Mouse (Mus musculus) myocyte (in vitro differentiated cells): Measurements from ENCODE around the gene Rtn4rl1. TPM values are rescaled to one million over a fixed set of nuclear protein-coding genes. Genes with fewer than 3 reads are reported as not detected.
A peak's percentile ranks its signal among the peaks of the same experiment; 100 is the strongest.

ENCODE experiments used
- H3K27me3 ChIP-seq: one replicate; pipeline ENCODE4 v1.6.1; 2011; ENCODE audit not compliant: control insufficient read depth, insufficient read depth, insufficient read length
- H3K36me3 ChIP-seq: one replicate; pipeline ENCODE4 v1.6.1; 2011; ENCODE audit not compliant: control insufficient read depth, insufficient read depth
- H3K4me2 ChIP-seq: one replicate; pipeline ENCODE4 v1.6.1; 2011; ENCODE audit warnings: low read depth, control low read depth
- H3K4me3 ChIP-seq: one replicate; pipeline ENCODE4 v1.5.1; 2011; ENCODE audit warnings: mild to moderate bottlenecking, control low read depth, moderate library complexity
- H3K79me2 ChIP-seq: one replicate; pipeline ENCODE4 v1.6.1; 2011; ENCODE audit not compliant: control insufficient read depth, insufficient read depth
- H3ac ChIP-seq: one replicate; pipeline ENCODE4 v1.6.1; 2011; ENCODE audit not compliant: control insufficient read depth, insufficient read length
- CEBPB ChIP-seq: IDR thresholded peaks from 2 replicates; pipeline ENCODE4 v1.6.1; 2011; ENCODE audit warnings: mild to moderate bottlenecking, moderate library complexity; ENCODE audit not compliant: poor library complexity, insufficient read depth, severe bottlenecking
- E2F4 ChIP-seq: IDR thresholded peaks from one replicate; pipeline ENCODE4 v1.6.1; 2011; ENCODE audit warnings: mild to moderate bottlenecking, control low read depth, moderate library complexity; ENCODE audit not compliant: insufficient read depth
- MAX ChIP-seq: IDR thresholded peaks from one replicate; pipeline ENCODE4 v1.6.1; 2011; ENCODE audit warnings: low read depth, mild to moderate bottlenecking, control low read depth
- MYOD1 ChIP-seq, 3 experiments: IDR thresholded peaks; one replicate each; pipeline ENCODE4 v1.6.1; 2011; ENCODE audit warnings: control low read depth in 2 of 3, low read depth in 2 of 3, mild to moderate bottlenecking in 2 of 3, moderate library complexity in 1 of 3; ENCODE audit not compliant: insufficient read length in 2 of 3, control insufficient read depth in 1 of 3
- MYOG ChIP-seq, 3 experiments: IDR thresholded peaks; one replicate each; pipeline ENCODE4 v1.6.1; 2011; ENCODE audit warnings: control low read depth in 2 of 3, low read depth in 2 of 3, mild to moderate bottlenecking in 2 of 3; ENCODE audit not compliant: insufficient read length in 2 of 3, control insufficient read depth in 1 of 3, insufficient read depth in 1 of 3
- POLR2A ChIP-seq: IDR thresholded peaks from one replicate; pipeline ENCODE4 v1.6.1; 2011; ENCODE audit warnings: low read depth, mild to moderate bottlenecking, control low read depth, moderate library complexity; ENCODE audit not compliant: insufficient read length
- POLR2AphosphoS2 ChIP-seq: IDR thresholded peaks from one replicate; pipeline ENCODE4 v1.6.1; 2011; ENCODE audit warnings: low read depth, control low read depth; ENCODE audit not compliant: insufficient read length
- REST ChIP-seq: IDR thresholded peaks from one replicate; pipeline ENCODE4 v1.6.1; 2011; ENCODE audit warnings: mild to moderate bottlenecking, control low read depth, moderate library complexity; ENCODE audit not compliant: insufficient read depth, insufficient read length
- SRF ChIP-seq: IDR thresholded peaks from one replicate; pipeline ENCODE4 v1.6.1; 2011; ENCODE audit warnings: low read depth; ENCODE audit not compliant: control insufficient read depth, insufficient read length
- TCF12 ChIP-seq: IDR thresholded peaks from one replicate; pipeline ENCODE4 v1.6.1; 2011; ENCODE audit warnings: mild to moderate bottlenecking, control low read depth; ENCODE audit not compliant: poor library complexity, insufficient read depth, severe bottlenecking
- TCF3 ChIP-seq: IDR thresholded peaks from one replicate; pipeline ENCODE4 v1.6.1; 2011; ENCODE audit warnings: low read depth, control low read depth; ENCODE audit not compliant: insufficient read length
- USF1 ChIP-seq: IDR thresholded peaks from one replicate; pipeline ENCODE4 v1.6.1; 2011; ENCODE audit warnings: low read depth, mild to moderate bottlenecking, control low read depth, moderate library complexity
- polyA plus RNA-seq: library from polyadenylated mRNA; unstranded; fragments of >200 nt; fragmentation: generic; extraction: Trizol; gene quantifications from one replicate; pipeline ENCODE4 v1.2.1, GENCODE M21; 2012; ENCODE audit warnings: missing spikeins

The Rtn4rl1 gene
- polyA plus RNA-seq, 1 experiment = 0.16 TPM

DNA sequence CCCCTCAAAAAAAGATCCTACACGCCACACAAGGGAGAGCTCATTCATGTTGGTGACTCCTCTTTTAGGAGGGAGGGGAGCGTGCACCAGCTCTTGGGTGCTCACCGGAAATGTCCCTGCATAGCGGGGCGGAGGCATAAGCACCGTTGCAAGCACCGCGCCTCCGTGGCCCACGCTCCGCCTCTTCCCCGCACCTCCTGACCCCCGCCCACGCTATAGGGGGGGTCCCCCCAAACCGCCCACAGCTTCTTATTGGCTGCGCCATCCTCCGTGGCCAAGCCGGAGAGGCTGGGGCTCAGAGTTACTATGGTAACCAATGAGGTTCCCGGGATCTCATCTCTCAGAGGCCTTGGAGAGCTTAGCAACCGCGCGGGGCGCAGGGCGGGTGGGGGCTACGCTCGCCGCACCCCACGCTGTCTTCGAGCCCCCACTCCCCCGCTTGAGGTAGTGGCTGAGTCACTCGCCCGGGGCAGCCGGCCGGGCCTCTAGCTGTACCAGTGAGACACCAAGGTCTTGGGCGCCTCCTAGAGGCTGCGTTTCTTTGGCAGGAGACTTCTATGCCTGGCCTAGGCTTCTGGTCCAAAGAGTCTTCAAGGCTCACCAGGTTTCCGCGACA, 23.3 kb upstream of the Rtn4rl1 start:
- peak overlapping the region; percentile 68 for H3K4me2 ChIP-seq
- TF ChIP-seq SRF = no peak
- TF ChIP-seq MAX = no peak
- TF ChIP-seq CEBPB = no peak
- no peak for TF ChIP-seq POLR2A
- no peak for TF ChIP-seq TCF3
- no peak for TF ChIP-seq POLR2AphosphoS2
- no peak for TF ChIP-seq USF1

DNA sequence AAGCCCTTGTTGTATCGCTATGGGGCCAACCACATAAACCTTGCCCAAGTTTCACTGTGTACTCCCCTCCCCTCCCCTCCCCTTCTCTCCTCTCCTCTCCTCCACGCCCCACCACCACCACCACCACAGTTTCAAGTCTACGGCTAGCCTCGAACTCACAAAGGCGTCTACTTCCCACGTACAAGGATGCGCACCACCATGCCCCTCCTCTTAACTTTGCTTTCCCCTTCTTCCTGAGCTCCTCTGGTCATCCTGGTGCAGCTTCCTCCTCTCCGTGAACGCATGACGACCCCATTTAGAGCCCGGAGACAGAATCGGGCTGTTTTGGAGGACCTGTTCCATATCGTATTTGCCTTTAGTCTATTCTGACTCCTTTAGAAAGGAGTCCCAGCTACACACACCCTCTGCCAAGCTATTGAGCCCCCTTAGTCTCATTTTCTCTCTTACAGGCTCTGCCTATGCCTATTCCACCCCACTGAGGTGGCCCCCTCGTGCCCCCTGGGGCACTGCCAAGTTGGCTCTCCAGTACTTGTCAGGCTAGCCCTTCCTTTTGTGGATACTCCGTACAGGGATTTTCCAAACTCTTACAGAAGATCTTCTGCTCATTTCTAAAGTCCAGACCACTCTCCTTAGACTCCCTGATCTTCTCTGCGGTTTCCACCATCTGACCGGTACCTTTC, 22.3 kb upstream of the Rtn4rl1 start:
- Histone ChIP-seq H3K36me3 (no peaks in the 10 kb centered on the region), H3ac (no peak overlapping the region), H3K4me2 (no peak overlapping the region), H3K27me3 (no peaks in the 10 kb centered on the region), H3K79me2 (no peaks in the 10 kb centered on the region), H3K4me3 (no peak overlapping the region)
- TF ChIP-seq TCF3 = no peak
- no peak for TF ChIP-seq MAX
- no peak for TF ChIP-seq TCF12
- no peak for TF ChIP-seq E2F4
- TF ChIP-seq USF1 = no peak
- TF ChIP-seq MYOG (IDR thresholded peaks at IDR 0.05; ENCODE audit: control insufficient read depth in 1 of 3, insufficient read depth in 1 of 3, insufficient read length in 2 of 3, low read depth in 2 of 3) = no peak
- TF ChIP-seq POLR2A = no peak
- TF ChIP-seq SRF = no peak
- no peak for TF ChIP-seq REST
- no peak for TF ChIP-seq POLR2AphosphoS2
- no peak for TF ChIP-seq CEBPB

More for the DNA sequence above, 23.3 kb upstream of the Rtn4rl1 start:
- Histone ChIP-seq H3ac (no peak overlapping the region), H3K79me2 (no peaks in the 10 kb centered on the region), H3K36me3 (no peaks in the 10 kb centered on the region), H3K27me3 (no peaks in the 10 kb centered on the region), H3K4me3 (no peak overlapping the region)

DNA sequence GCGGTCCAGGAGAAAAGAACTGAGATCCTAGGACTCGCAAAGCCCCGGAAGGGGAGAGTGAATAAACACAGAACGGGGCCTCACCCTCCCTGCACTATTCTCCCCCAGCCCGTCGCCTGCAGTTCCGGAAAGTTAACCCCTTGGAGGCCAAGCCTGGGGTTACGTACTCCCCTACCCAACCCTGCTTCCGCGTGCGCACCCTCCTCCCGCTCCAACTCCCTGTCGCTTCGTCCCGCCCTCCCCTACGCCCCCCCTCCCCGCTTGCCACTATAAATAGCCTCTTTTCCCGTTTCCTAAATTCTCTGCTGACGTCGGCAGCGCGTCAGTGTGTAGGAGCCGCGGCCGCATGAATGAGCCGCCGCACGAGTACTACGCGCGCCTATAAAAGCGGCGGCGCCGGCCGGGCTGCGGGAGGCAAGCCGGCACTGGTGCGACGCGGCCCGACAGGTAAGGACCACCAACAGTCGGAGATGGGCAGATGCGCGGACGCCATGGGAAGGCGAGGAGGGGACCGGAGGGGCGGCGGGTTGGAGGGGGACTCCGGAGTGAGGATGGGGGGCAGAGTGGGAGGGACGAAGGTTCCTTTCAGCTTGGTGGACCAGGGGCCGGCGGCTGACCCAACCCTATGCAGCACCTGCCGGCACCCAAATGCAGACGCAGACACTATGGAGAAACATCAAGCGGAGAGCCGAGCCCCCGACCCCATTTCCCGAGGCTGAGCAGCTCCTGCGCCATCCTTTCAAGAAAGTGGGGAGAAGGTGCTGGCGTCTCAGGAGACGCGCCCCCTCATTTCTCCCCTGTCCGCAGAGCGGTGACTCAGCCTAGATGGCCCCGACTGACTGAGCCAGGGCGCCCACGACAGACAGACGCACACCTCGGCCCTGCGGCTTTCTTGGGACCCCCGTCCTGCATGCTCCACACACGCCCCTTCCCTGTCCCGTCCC, 21.2 kb upstream of the Rtn4rl1 start:
- H3K4me2 ChIP-seq = peak overlapping the region; percentile 72
- no peaks in the 10 kb centered on the region for H3K27me3 ChIP-seq

DNA sequence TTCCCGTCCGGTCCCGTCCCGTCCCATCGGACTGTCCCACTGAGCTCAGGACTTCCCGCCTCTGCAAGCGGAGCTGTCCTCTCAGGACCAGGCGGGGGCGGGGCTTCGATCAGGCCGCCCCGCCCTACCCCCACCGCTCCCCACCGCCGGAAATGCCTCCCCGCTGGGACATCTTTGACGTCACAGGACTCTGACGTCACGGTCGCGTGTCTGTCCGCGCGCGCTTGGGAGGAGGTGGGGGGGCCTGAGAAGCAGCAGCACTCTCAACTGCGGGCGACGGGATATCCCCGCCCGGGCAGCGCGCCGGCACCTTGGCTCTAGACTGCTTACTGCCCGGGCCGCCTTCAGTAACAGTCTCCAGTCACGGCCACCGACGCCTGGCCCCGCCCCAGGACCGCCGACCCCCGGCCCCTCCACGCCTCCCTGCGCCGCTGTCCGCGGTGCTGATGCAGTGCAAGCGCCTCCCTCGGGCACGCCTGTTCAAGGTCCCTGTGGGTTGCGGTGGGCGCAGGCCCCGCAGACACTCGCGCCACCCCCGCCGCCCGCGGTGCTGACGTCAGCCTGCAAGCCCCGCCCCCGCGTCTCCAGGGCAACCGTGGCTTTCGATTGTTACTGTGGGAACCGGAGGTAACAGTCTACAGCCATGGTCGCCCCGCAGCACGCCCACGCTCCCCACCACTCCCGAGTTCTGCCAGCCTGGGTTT, 20.3 kb upstream of the Rtn4rl1 start:
- peaks cover 11% of the 10 kb centered on the region for H3K79me2 ChIP-seq
- H3K4me2 ChIP-seq = peak overlapping the region; percentile 72
- H3K27me3 ChIP-seq = no peaks in the 10 kb centered on the region
- H3ac ChIP-seq = no peak overlapping the region
- H3K36me3 ChIP-seq = no peaks in the 10 kb centered on the region
- H3K4me3 ChIP-seq = peak overlapping the region; percentile 31
- TF ChIP-seq TCF3 = no peak
- TF ChIP-seq MYOG (IDR thresholded peaks at IDR 0.05; ENCODE audit: control insufficient read depth in 1 of 3, insufficient read depth in 1 of 3, insufficient read length in 2 of 3, low read depth in 2 of 3) = peak in 2 of 3 experiments; percentile 21 to 30
- no peak for TF ChIP-seq SRF
- peak in 1 of 3 experiments; percentile 35 for TF ChIP-seq MYOD1 (IDR thresholded peaks at IDR 0.05; ENCODE audit: control insufficient read depth in 1 of 3, insufficient read length in 2 of 3, low read depth in 2 of 3)
- TF ChIP-seq CEBPB = no peak
- TF ChIP-seq REST = peak; percentile 92
- TF ChIP-seq POLR2AphosphoS2 = no peak
- peak; percentile 11 for TF ChIP-seq POLR2A
- TF ChIP-seq USF1 = no peak

More for the DNA sequence above, 21.2 kb upstream of the Rtn4rl1 start:
- Histone ChIP-seq H3K36me3 (no peaks in the 10 kb centered on the region), H3K79me2 (peaks cover 3% of the 10 kb centered on the region), H3K4me3 (peak overlapping the region; percentile 31), H3ac (no peak overlapping the region)
- TF ChIP-seq TCF3 (no peak), E2F4 (no peak), TCF12 (no peak), MYOD1 (IDR thresholded peaks at IDR 0.05; ENCODE audit: control insufficient read depth in 1 of 3, insufficient read length in 2 of 3, low read depth in 2 of 3) (no peak), POLR2A (no peak), MYOG (IDR thresholded peaks at IDR 0.05; ENCODE audit: control insufficient read depth in 1 of 3, insufficient read depth in 1 of 3, insufficient read length in 2 of 3, low read depth in 2 of 3) (no peak), REST (no peak), POLR2AphosphoS2 (no peak), SRF (no peak), MAX (no peak), USF1 (no peak), CEBPB (no peak)
